Mouse (Mus musculus) MEL (cell line): ENCODE results near the gene Tbck. TPM values are rescaled to one million over a fixed set of nuclear protein-coding genes. Genes with fewer than 3 reads are reported as not detected.

ENCODE experiments used
- DNase-seq: peaks from one replicate; pipeline ENCODE4 v3.0.0; 2011; ENCODE audit warnings: low read depth, low spot score
- H3K27ac ChIP-seq: 2 replicates; pipeline ENCODE4 v1.5.1; 2012; ENCODE audit warnings: low read depth, mild to moderate bottlenecking, control low read depth, low read length, moderate library complexity; ENCODE audit not compliant: control insufficient read depth
- H3K27me3 ChIP-seq, 2 experiments: fragments of 150-350 bp in 1 of 2; sonication (generic) in 1 of 2; 2 replicates each; pipeline ENCODE4 v1.6.1; 2012; ENCODE audit warnings: low read length in 2 of 2, mild to moderate bottlenecking in 2 of 2, improper control_type of control experiment in 1 of 2, moderate library complexity in 1 of 2; ENCODE audit not compliant: insufficient read depth in 2 of 2, control insufficient read depth in 1 of 2
- H3K36me3 ChIP-seq, 2 experiments: 2 replicates each; pipeline ENCODE4 v1.6.1; 2012 to 2014; ENCODE audit warnings: low read length in 2 of 2, improper control_type of control experiment in 1 of 2, inconsistent platforms in 1 of 2, mild to moderate bottlenecking in 1 of 2; ENCODE audit not compliant: insufficient read depth in 2 of 2, control insufficient read depth in 1 of 2
- H3K4me1 ChIP-seq, 2 experiments: fragments of 150-350 bp in 1 of 2; sonication (generic) in 1 of 2; 2 replicates each; pipeline ENCODE4 v1.6.1; 2012; ENCODE audit warnings: low read length in 2 of 2, improper control_type of control experiment in 1 of 2, mild to moderate bottlenecking in 1 of 2; ENCODE audit not compliant: insufficient read depth in 2 of 2, control insufficient read depth in 1 of 2
- H3K4me3 ChIP-seq, 2 experiments: fragments of 150-350 bp in 1 of 2; sonication (generic) in 1 of 2; 2 replicates each; pipeline ENCODE4 v1.5.1; 2012; ENCODE audit warnings: low read depth in 2 of 2, low read length in 2 of 2, mild to moderate bottlenecking in 2 of 2, moderate library complexity in 2 of 2, control low read depth in 1 of 2, improper control_type of control experiment in 1 of 2; ENCODE audit not compliant: control insufficient read depth in 1 of 2, insufficient read depth in 1 of 2
- H3K79me2 ChIP-seq: 2 replicates; pipeline ENCODE4 v1.6.1; 2012; ENCODE audit warnings: mild to moderate bottlenecking, low read length, moderate library complexity; ENCODE audit not compliant: control insufficient read depth, poor library complexity, insufficient read depth
- H3K9ac ChIP-seq: 2 replicates; pipeline ENCODE4 v1.6.1; 2012; ENCODE audit warnings: low read depth, mild to moderate bottlenecking, control low read depth, low read length, moderate library complexity; ENCODE audit not compliant: control insufficient read depth, poor library complexity, severe bottlenecking
- H3K9me3 ChIP-seq: fragments of 150-350 bp; sonication (generic); replicated peaks from 2 replicates; pipeline ENCODE4 v1.6.1; 2012; ENCODE audit warnings: mild to moderate bottlenecking, low read length, improper control_type of control experiment, moderate library complexity; ENCODE audit not compliant: insufficient read depth
- CHD1 ChIP-seq: IDR thresholded peaks from 2 replicates; pipeline ENCODE4 v1.6.1; 2012; ENCODE audit warnings: low read depth, mild to moderate bottlenecking, inconsistent platforms, low read length, improper control_type of control experiment
- CHD2 ChIP-seq: IDR thresholded peaks from 2 replicates; pipeline ENCODE4 v1.6.1; 2011; ENCODE audit warnings: low read length, improper control_type of control experiment
- EP300 ChIP-seq, 2 experiments: IDR thresholded peaks; 2 replicates each; pipeline ENCODE4 v1.6.1; 2011; ENCODE audit warnings: improper control_type of control experiment in 2 of 2, low read length in 2 of 2, low read depth in 1 of 2, mild to moderate bottlenecking in 1 of 2
- ETS1 ChIP-seq: IDR thresholded peaks from 2 replicates; pipeline ENCODE4 v1.6.1; 2012; ENCODE audit warnings: low read depth, mild to moderate bottlenecking, inconsistent platforms, low read length, improper control_type of control experiment, moderate library complexity
- GATA1 ChIP-seq: IDR thresholded peaks from 2 replicates; pipeline ENCODE4 v1.6.1; 2011; ENCODE audit warnings: low read depth, low read length, improper control_type of control experiment
- MAX ChIP-seq: IDR thresholded peaks from 2 replicates; pipeline ENCODE4 v1.6.1; 2011; ENCODE audit warnings: low read length, improper control_type of control experiment
- MAZ ChIP-seq: IDR thresholded peaks from 2 replicates; pipeline ENCODE4 v1.6.1; 2012; ENCODE audit warnings: low read depth, mild to moderate bottlenecking, inconsistent platforms, low read length, improper control_type of control experiment
- MYB ChIP-seq: IDR thresholded peaks from 2 replicates; pipeline ENCODE4 v1.6.1; 2011; ENCODE audit warnings: mild to moderate bottlenecking, low read depth, low read length, improper control_type of control experiment
- NELFE ChIP-seq: IDR thresholded peaks from 2 replicates; pipeline ENCODE4 v1.6.1; 2011; ENCODE audit warnings: low read depth, low read length, improper control_type of control experiment
- POLR2AphosphoS2 ChIP-seq: IDR thresholded peaks from 2 replicates; pipeline ENCODE4 v1.6.1; 2011; ENCODE audit warnings: low read length, improper control_type of control experiment
- POLR2AphosphoS5 ChIP-seq: IDR thresholded peaks from 2 replicates; pipeline ENCODE4 v1.6.1; 2012; ENCODE audit warnings: low read depth, borderline replicate concordance, mild to moderate bottlenecking, inconsistent platforms, low read length, moderate library complexity, mixed read lengths
- SMC3 ChIP-seq: IDR thresholded peaks from 2 replicates; pipeline ENCODE4 v1.6.1; 2011; ENCODE audit warnings: low read depth, low read length, improper control_type of control experiment
- TAL1 ChIP-seq: IDR thresholded peaks from 2 replicates; pipeline ENCODE4 v1.6.1; 2012; ENCODE audit warnings: mild to moderate bottlenecking, inconsistent platforms, low read length, moderate library complexity, mixed read lengths
- TCF12 ChIP-seq: IDR thresholded peaks from 2 replicates; pipeline ENCODE4 v1.6.1; 2014; ENCODE audit warnings: low read depth, mild to moderate bottlenecking, inconsistent platforms, low read length, improper control_type of control experiment, moderate library complexity
- UBTF ChIP-seq: IDR thresholded peaks from 2 replicates; pipeline ENCODE4 v1.6.1; 2012; ENCODE audit warnings: low read depth, mild to moderate bottlenecking, inconsistent platforms, low read length, improper control_type of control experiment, moderate library complexity, borderline replicate concordance; ENCODE audit not compliant: insufficient read depth
- USF2 ChIP-seq, 2 experiments: IDR thresholded peaks; 2 replicates each; pipeline ENCODE4 v1.6.1; 2011 to 2012; ENCODE audit warnings: improper control_type of control experiment in 2 of 2, low read length in 2 of 2, borderline replicate concordance in 1 of 2, inconsistent platforms in 1 of 2, low read depth in 1 of 2, mild to moderate bottlenecking in 1 of 2; ENCODE audit not compliant: insufficient read depth in 1 of 2
- ZKSCAN1 ChIP-seq: IDR thresholded peaks from 2 replicates; pipeline ENCODE4 v1.6.1; 2012; ENCODE audit warnings: low read depth, mild to moderate bottlenecking, inconsistent platforms, low read length, improper control_type of control experiment, moderate library complexity
- polyA plus RNA-seq, 2 experiments: library from polyadenylated mRNA; stranded (reverse) in 1 of 2; unstranded in 1 of 2; fragments of >175 nt in 1 of 2; fragments of >200 nt in 1 of 2; gene quantifications; 2 replicates each; pipeline versions ENCODE4 v1.2.1 to v1.2.4; 2012; ENCODE audit warnings: low replicate concordance in 2 of 2, low read depth in 1 of 2; ENCODE audit not compliant: insufficient read length in 2 of 2, insufficient read depth in 1 of 2, missing spikeins in 1 of 2
- total RNA-seq: library from RNA; depleted of rRNA; stranded (reverse); fragments of 300-350 nt; gene quantifications from 2 replicates; pipeline ENCODE4 v1.2.3, GENCODE M21; 2012

Gene Tbck
- total and polyA plus RNA-seq, 3 experiments, result 4.6 to 7.5 TPM; not detected in 1

GRCm38 (mm10) chr3:132819408-132819807, 135.5 kb downstream of the Tbck start (continued):
- TF ChIP-seq MAZ (no peak), USF2 (IDR thresholded peaks at IDR 0.05; ENCODE audit: borderline replicate concordance in 1 of 2, insufficient read depth in 1 of 2, low read depth in 1 of 2, low read length in 2 of 2) (no peak), TCF12 (peak; percentile 78), MAX (no peak), ZKSCAN1 (no peak), CHD1 (no peak), GATA1 (peak; percentile 89), UBTF (no peak), SMC3 (no peak)

GRCm38 (mm10) chr3:132831179-132831873, 147.4 kb downstream of the Tbck start:
- H3K4me3 ChIP-seq, result no peak overlapping the region
- H3K79me2 ChIP-seq, result no peaks in the 10 kb centered on the region
- DNase-seq, result no peak
- no peak for TF ChIP-seq USF2 (IDR thresholded peaks at IDR 0.05; ENCODE audit: borderline replicate concordance in 1 of 2, insufficient read depth in 1 of 2, low read depth in 1 of 2, low read length in 2 of 2)
- no peak for TF ChIP-seq EP300 (IDR thresholded peaks at IDR 0.05; ENCODE audit: low read depth in 1 of 2, low read length in 2 of 2)
- no peak for TF ChIP-seq POLR2AphosphoS5
- no peak for TF ChIP-seq TAL1
- TF ChIP-seq CHD2, result no peak
- no peak for TF ChIP-seq ETS1
- no peak for TF ChIP-seq MYB
- no peak for TF ChIP-seq POLR2AphosphoS2
- no peak for TF ChIP-seq NELFE
- no peaks in the 10 kb centered on the region for H3K27me3 ChIP-seq
- H3K36me3 ChIP-seq, result 0 out of 4 replicates have a peak, but pooled peaks cover 0 to 4% of the 10 kb centered on the region in 2 experiments
- H3K9me3 ChIP-seq, result no peaks in the 10 kb centered on the region
- H3K9ac ChIP-seq, result no peak overlapping the region
- H3K27ac ChIP-seq, result no peak overlapping the region
- H3K4me1 ChIP-seq, result peaks cover 4 to 7% of the 10 kb centered on the region in 2 experiments; a peak in 2 of 4 replicates
